Mouse (Mus musculus) ES-Bruce4 (cell line): ENCODE results near the gene P2ry2.

ENCODE experiments used
- CTCF ChIP-seq: IDR thresholded peaks from one replicate; pipeline ENCODE4 v1.8.1; 2011; ENCODE audit warnings: low read depth, low read length
- EP300 ChIP-seq: IDR thresholded peaks from 2 replicates; pipeline ENCODE4 v1.6.1; 2011; ENCODE audit warnings: low read depth, low read length; ENCODE audit not compliant: insufficient read depth
- POLR2A ChIP-seq: IDR thresholded peaks from one replicate; pipeline ENCODE4 v1.8.1; 2011; ENCODE audit warnings: low read length; ENCODE audit not compliant: insufficient read depth

GRCm38 (mm10) chr7:101041977-101042749, 29.5 kb upstream of the P2ry2 start:
- TF ChIP-seq POLR2A (no peak), CTCF (no peak), EP300 (no peak)
